Mouse (Mus musculus) MEL (cell line): ENCODE results near the gene Ndufs1.

Experiments used
- CTCF ChIP-seq, 3 experiments: IDR thresholded peaks in 2 of 3; conservative IDR thresholded peaks in 1 of 3; 2 replicates each; pipeline ENCODE4 v1.5.1; 2011 to 2012; ENCODE audit warnings: low read length in 3 of 3, low read depth in 2 of 3, mild to moderate bottlenecking in 2 of 3, improper control_type of control experiment in 1 of 3, inconsistent platforms in 1 of 3, mixed read lengths in 1 of 3, moderate library complexity in 1 of 3; ENCODE audit not compliant: control insufficient read depth in 1 of 3, insufficient read depth in 1 of 3, poor library complexity in 1 of 3, severe bottlenecking in 1 of 3
- ELF1 ChIP-seq: IDR thresholded peaks from 2 replicates; pipeline ENCODE4 v1.6.1; 2014; ENCODE audit warnings: low read depth, mild to moderate bottlenecking, inconsistent platforms, low read length, improper control_type of control experiment, moderate library complexity
- EP300 ChIP-seq, 2 experiments: IDR thresholded peaks; 2 replicates each; pipeline ENCODE4 v1.6.1; 2011; ENCODE audit warnings: improper control_type of control experiment in 2 of 2, low read length in 2 of 2, low read depth in 1 of 2, mild to moderate bottlenecking in 1 of 2
- GATA1 ChIP-seq: IDR thresholded peaks from 2 replicates; pipeline ENCODE4 v1.6.1; 2011; ENCODE audit warnings: low read depth, low read length, improper control_type of control experiment
- MAFK ChIP-seq: IDR thresholded peaks from 2 replicates; pipeline ENCODE4 v1.6.1; 2011; ENCODE audit warnings: low read depth, mild to moderate bottlenecking, low read length, improper control_type of control experiment, borderline replicate concordance
- MAZ ChIP-seq: IDR thresholded peaks from 2 replicates; pipeline ENCODE4 v1.6.1; 2012; ENCODE audit warnings: low read depth, mild to moderate bottlenecking, inconsistent platforms, low read length, improper control_type of control experiment
- MXI1 ChIP-seq: IDR thresholded peaks from 2 replicates; pipeline ENCODE4 v1.6.1; 2011; ENCODE audit warnings: mild to moderate bottlenecking, low read depth, low read length, improper control_type of control experiment
- POLR2A ChIP-seq, 2 experiments: IDR thresholded peaks; 2 replicates each; pipeline ENCODE4 v1.6.1; 2011 to 2012; ENCODE audit warnings: low read length in 2 of 2, mild to moderate bottlenecking in 2 of 2, control low read depth in 1 of 2, improper control_type of control experiment in 1 of 2, low read depth in 1 of 2, moderate library complexity in 1 of 2; ENCODE audit not compliant: control insufficient read depth in 1 of 2, insufficient read depth in 1 of 2, poor library complexity in 1 of 2
- POLR2AphosphoS2 ChIP-seq: IDR thresholded peaks from 2 replicates; pipeline ENCODE4 v1.6.1; 2011; ENCODE audit warnings: low read length, improper control_type of control experiment
- POLR2AphosphoS5 ChIP-seq: IDR thresholded peaks from 2 replicates; pipeline ENCODE4 v1.6.1; 2012; ENCODE audit warnings: low read depth, borderline replicate concordance, mild to moderate bottlenecking, inconsistent platforms, low read length, moderate library complexity, mixed read lengths
- TAL1 ChIP-seq: IDR thresholded peaks from 2 replicates; pipeline ENCODE4 v1.6.1; 2012; ENCODE audit warnings: mild to moderate bottlenecking, inconsistent platforms, low read length, moderate library complexity, mixed read lengths
- USF1 ChIP-seq: IDR thresholded peaks from 2 replicates; pipeline ENCODE4 v1.6.1; 2014; ENCODE audit warnings: low read depth, mild to moderate bottlenecking, inconsistent platforms, low read length, improper control_type of control experiment, moderate library complexity
- ZC3H11A ChIP-seq: IDR thresholded peaks from 2 replicates; pipeline ENCODE4 v1.6.1; 2012; ENCODE audit warnings: low read depth, mild to moderate bottlenecking, inconsistent platforms, low read length, improper control_type of control experiment
- ZKSCAN1 ChIP-seq: IDR thresholded peaks from 2 replicates; pipeline ENCODE4 v1.6.1; 2012; ENCODE audit warnings: low read depth, mild to moderate bottlenecking, inconsistent platforms, low read length, improper control_type of control experiment, moderate library complexity

DNA sequence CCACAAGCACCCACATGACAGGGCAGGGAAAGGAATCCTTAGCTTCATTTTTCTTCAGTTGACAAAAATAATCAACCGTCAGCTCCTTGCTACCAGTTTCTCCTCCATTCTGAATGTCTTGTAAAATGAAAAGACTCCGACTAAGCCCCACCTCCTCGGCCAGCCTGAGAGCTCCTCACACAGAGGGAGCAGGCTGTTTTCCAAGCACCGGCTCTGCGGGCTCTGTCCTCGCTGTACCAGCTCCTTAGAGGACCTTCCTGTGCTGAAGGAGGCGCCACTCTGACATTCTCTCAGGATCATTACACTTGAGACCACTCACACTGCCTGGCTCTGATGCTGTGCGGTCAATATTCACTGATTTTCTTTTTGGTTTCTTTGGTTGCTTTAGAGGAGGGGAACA lies 76.4 kb downstream of the Ndufs1 start:
- TF ChIP-seq EP300 (IDR thresholded peaks at IDR 0.05; ENCODE audit: low read depth in 1 of 2, low read length in 2 of 2) (no peak), TAL1 (no peak), POLR2AphosphoS2 (no peak), MXI1 (no peak), MAFK (no peak), POLR2A (IDR thresholded peaks at IDR 0.05; ENCODE audit: control insufficient read depth in 1 of 2, insufficient read depth in 1 of 2, low read depth in 1 of 2, low read length in 2 of 2, poor library complexity in 1 of 2) (no peak), CTCF (IDR thresholded peaks at IDR 0.05 in 2 of 3, conservative IDR thresholded peaks at IDR 0.05 in 1 of 3; ENCODE audit: control insufficient read depth in 1 of 3, insufficient read depth in 1 of 3, low read depth in 2 of 3, low read length in 3 of 3, poor library complexity in 1 of 3, severe bottlenecking in 1 of 3) (no peak), ZC3H11A (no peak), USF1 (no peak), ELF1 (no peak), MAZ (no peak), POLR2AphosphoS5 (no peak), ZKSCAN1 (no peak), GATA1 (no peak)
